Mouse (Mus musculus) granulocyte monocyte progenitor cell, adult 5-6 weeks (primary cell): Measurements from ENCODE around the gene Rnf180. TPM values are rescaled to one million over a fixed set of nuclear protein-coding genes. Genes with fewer than 3 reads are reported as not detected.

Source experiments
- ATAC-seq: replicated peaks from 2 replicates; pipeline ENCODE4 v1.8.0; 2016; ENCODE audit warnings: mild to moderate bottlenecking, moderate TSS enrichment, inconsistent platforms; ENCODE audit not compliant: poor library complexity, severe bottlenecking
- total RNA-seq, 2 experiments: library from RNA; stranded (forward) in 1 of 2; stranded (reverse) in 1 of 2; fragments of 200-712, 200-1000 nt in 1 of 2; fragments of >200 nt in 1 of 2; fragmentation: Nextera tagmentation in 1 of 2; gene quantifications; 2 replicates each; pipeline ENCODE4 v1.2.3; 2014 to 2017

The Rnf180 gene
- total RNA-seq (2014; fragmentation: Nextera tagmentation) (2.7 and 3.7 TPM in 2 replicates), total RNA-seq (2017) (1.3 and 2.9 TPM in 2 replicates)

- ATAC-seq = no peak
Observed at GRCm38 (mm10) chr13:105294715-105295114, at the start of gene Rnf180. Gene Rnf180, minus strand, starts transcription at chr13:105294815.

GRCm38 (mm10) chr13:105331199-105331968, 36.8 kb upstream of the Rnf180 start:
- no peak for ATAC-seq

- peak; percentile 95 for ATAC-seq
Observed at GRCm38 (mm10) chr13:105326946-105327345, 32.3 kb upstream of the Rnf180 start.

- ATAC-seq = no peak
Observed at GRCm38 (mm10) chr13:105316926-105317325, 22.3 kb upstream of the Rnf180 start.

- peak; percentile 81 for ATAC-seq
Observed at GRCm38 (mm10) chr13:105316009-105316408, 21.4 kb upstream of the Rnf180 start.

- no peak for ATAC-seq
Observed at GRCm38 (mm10) chr13:105312763-105313162, 18.1 kb upstream of the Rnf180 start.

- ATAC-seq = peak; percentile 99
Observed at GRCm38 (mm10) chr13:105310562-105310961, 15.9 kb upstream of the Rnf180 start.

GRCm38 (mm10) chr13:105305513-105305912, 10.9 kb upstream of the Rnf180 start:
- no peak for ATAC-seq

- no peak for ATAC-seq
Observed at GRCm38 (mm10) chr13:105304054-105304453, 9.4 kb upstream of the Rnf180 start.

- ATAC-seq = peak; percentile 97
Observed at GRCm38 (mm10) chr13:105300009-105300346, 5.4 kb upstream of the Rnf180 start.

GRCm38 (mm10) chr13:105299162-105300008, 4.8 kb upstream of the Rnf180 start:
- ATAC-seq = peak; percentile 78

- ATAC-seq = peak; percentile 51
Observed at GRCm38 (mm10) chr13:105293781-105294667, 591 bp downstream of the Rnf180 start.

GRCm38 (mm10) chr13:105291816-105292215, 2.8 kb downstream of the Rnf180 start:
- ATAC-seq = peak; percentile 54

- ATAC-seq = no peak
Observed at GRCm38 (mm10) chr13:105290594-105290993, 4.0 kb downstream of the Rnf180 start.

GRCm38 (mm10) chr13:105290021-105290420, 4.6 kb downstream of the Rnf180 start:
- no peak for ATAC-seq

GRCm38 (mm10) chr13:105279397-105280018, 15.1 kb downstream of the Rnf180 start:
- ATAC-seq = peak; percentile 59

- ATAC-seq = no peak
Observed at GRCm38 (mm10) chr13:105270394-105271094, 24.1 kb downstream of the Rnf180 start.

- no peak for ATAC-seq
Observed at GRCm38 (mm10) chr13:105267464-105267863, 27.2 kb downstream of the Rnf180 start.

GRCm38 (mm10) chr13:105266746-105267145, 27.9 kb downstream of the Rnf180 start:
- peak; percentile 99 for ATAC-seq
